Mouse (Mus musculus) bone marrow macrophage, adult 2 months (primary cell): Measurements from ENCODE around the gene Fam169a.

Source experiments
- CTCF ChIP-seq: IDR thresholded peaks from 2 replicates; pipeline ENCODE4 v1.5.1; 2012; ENCODE audit warnings: low read depth, mild to moderate bottlenecking, low read length, moderate library complexity
- POLR2A ChIP-seq: IDR thresholded peaks from 2 replicates; pipeline ENCODE4 v1.6.1; 2012; ENCODE audit warnings: mild to moderate bottlenecking, low read depth, low read length, borderline replicate concordance

- TF ChIP-seq CTCF: no peak
- no peak for TF ChIP-seq POLR2A
Measured at GRCm38 (mm10) chr13:97057817-97058216, 9.3 kb upstream of the Fam169a start.
